Mouse (Mus musculus) layer of hippocampus, postnatal 14 days (tissue): ENCODE measurements around the gene Wdr89. TPM values are rescaled to one million over a fixed set of nuclear protein-coding genes. Genes with fewer than 3 reads are reported as not detected.

Experiments
- DNase-seq, 2 experiments: peaks; one replicate each; pipeline ENCODE4 v3.0.0; 2021 to 2022; ENCODE audit warnings: low spot score in 2 of 2, mixed read lengths in 1 of 2
- total RNA-seq, 2 experiments: library from RNA; stranded (reverse); gene quantifications; 2 replicates each; pipeline ENCODE4 v1.2.3; 2021

The Wdr89 gene
- total RNA-seq, 2 experiments from 2014 or later, result 2.7 to 4.0 TPM

GRCm38 (mm10) chr12:75670611-75671010 is 1.3 kb upstream of the Wdr89 start:
- DNase-seq, result no peak

- DNase-seq, result no peak
Observed at GRCm38 (mm10) chr12:75668916-75669257, 450 bp downstream of the Wdr89 start.

DNA sequence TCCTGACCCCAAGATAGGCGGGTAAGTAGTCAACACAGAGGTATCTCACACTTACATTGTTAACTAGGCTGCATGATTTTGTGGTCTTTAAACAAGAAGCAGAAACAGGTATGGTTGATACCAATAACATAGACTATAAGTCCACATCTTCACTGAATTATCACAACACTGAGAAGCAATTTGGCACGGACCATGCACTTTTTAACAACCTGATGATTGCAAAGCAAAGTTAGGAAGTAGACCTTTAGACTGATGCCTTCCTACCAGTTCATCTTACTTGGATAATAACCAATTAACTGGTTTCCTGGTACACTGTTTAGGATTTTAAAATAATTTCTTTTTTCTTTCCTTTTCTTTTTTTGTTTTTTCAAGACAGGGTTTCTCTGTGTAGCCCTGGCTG is 1.1 kb downstream of the Wdr89 start:
- DNase-seq, result no peak

GRCm38 (mm10) chr12:75666939-75667338 is 2.4 kb downstream of the Wdr89 start:
- DNase-seq, result no peak

GRCm38 (mm10) chr12:75664516-75664810 is 4.9 kb downstream of the Wdr89 start:
- no peak for DNase-seq

DNA sequence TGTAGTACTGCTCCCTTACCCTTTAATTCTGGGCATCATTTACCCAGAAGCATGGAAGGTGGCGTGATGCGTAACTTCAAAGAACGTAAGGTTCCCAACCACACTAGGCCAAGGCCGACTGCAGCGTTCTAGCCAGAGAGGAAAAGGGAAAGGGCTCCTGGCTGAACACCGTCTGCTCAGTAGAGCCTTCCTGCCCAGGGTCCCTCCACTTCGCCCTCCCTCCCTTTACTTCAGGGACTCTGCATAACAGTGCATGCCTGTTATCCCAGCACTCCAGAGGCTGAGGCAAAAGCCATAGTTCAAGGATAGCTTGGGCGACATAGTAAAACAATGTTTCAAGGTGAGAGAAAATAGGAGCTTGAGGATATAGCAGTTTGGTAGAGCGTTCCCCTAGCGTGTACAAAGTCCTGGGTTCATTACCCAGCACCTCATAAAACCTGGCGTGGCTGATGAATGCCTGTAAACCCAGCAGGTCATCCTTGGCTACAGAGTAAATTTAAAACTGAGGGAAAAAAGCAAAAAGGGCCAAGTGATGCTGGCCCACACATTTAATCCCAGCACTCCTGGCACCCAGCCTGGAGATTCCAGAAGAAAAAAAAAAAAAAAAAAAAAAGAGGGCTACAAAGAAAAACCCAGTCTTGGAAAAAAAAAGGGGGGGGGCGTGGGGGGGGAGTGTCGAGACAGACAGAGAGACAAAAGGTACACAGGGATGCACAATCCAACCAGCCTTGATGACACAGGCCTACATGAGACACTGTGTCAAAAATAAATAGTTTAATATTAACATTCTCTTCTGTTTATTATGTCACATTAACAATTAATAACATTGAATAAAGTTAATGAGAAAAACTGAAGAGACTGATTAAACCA is 5.5 kb downstream of the Wdr89 start:
- no peak for DNase-seq

GRCm38 (mm10) chr12:75662376-75662775 is 7.0 kb downstream of the Wdr89 start:
- no peak for DNase-seq

DNA sequence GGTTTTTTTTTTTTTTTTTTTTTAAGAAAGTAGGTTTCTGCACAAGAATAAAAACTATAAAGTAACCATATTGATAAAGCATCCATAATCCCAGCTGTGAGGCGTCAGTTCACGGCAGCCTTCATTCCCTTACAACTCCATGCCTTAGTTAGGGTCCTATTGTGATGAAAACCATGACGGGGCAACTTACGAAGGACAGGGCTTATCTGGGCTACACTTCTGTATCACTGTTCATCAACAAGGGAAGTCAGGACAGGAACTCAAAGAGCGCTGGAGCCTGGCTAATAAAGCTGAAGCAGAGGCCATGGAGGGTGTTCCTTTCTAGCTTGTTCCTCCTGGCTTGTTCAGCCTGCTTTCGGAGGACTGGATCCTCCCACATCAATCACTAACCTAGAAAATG is 10.9 kb downstream of the Wdr89 start:
- DNase-seq, result no peak

DNA sequence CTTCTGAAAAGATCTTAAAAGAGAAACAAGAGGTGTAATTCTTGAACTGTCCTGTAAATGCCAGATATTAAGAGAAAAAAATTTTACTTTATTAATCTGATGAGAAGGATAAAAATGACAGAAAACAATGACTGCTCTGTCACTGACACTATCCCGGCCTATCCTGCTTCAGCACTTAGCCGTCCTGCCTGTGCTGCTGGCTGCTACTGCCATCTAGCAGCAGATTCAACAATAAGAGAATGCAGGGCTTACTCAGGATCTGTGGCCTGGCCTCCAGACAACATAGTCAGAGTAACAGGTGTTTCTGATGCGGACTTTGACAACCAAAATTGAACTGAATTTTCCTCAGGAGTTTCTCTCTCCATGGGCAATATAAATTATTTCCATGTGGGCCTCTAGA is 12.8 kb downstream of the Wdr89 start:
- peak in 1 of 2 experiments; percentile 57 for DNase-seq

DNA sequence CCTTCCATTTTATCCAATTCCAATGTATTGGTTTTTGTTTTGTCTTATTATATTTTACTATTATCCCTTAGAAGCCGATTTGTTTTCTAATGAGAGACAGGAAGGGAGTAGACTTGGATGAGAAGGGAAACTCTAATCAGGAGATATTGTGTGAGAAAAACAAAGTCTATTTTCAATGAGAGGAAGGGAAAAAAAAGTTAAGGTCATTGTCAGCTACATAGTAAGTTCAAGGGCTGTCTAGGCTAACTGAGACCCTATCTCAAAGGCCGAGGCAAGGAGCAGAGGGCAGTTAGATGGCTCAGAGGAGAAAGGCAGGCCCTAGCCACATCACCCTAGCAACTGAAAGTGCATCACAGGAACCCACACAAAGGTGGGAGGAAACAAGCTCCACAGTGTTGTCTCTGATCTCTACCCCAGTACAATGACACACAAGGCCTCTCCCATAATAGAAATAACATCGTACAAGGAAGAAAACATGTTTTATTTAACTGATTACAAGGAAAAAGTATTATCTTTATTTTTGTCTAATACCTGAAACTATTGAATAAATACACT is 15.0 kb downstream of the Wdr89 start:
- DNase-seq, result no peak

DNA sequence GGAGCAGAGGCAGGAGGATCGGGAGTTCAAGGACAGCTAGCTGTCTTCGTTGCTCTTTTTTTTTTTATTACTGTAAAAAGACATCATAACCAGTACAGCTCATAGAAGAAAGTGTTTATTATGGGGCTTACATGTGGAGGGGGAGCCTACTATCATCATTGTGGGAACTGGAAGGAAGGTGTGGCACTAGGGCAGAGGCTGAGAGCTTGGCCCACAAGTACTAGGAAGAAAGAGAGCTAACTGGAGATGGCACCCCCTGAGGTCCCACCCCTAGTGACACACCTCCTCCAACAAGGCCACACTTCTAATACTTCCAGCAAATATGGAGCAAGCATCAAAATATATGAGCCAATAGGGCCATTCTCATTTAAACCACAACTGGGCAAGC is 19.6 kb downstream of the Wdr89 start:
- DNase-seq, result no peak

DNA sequence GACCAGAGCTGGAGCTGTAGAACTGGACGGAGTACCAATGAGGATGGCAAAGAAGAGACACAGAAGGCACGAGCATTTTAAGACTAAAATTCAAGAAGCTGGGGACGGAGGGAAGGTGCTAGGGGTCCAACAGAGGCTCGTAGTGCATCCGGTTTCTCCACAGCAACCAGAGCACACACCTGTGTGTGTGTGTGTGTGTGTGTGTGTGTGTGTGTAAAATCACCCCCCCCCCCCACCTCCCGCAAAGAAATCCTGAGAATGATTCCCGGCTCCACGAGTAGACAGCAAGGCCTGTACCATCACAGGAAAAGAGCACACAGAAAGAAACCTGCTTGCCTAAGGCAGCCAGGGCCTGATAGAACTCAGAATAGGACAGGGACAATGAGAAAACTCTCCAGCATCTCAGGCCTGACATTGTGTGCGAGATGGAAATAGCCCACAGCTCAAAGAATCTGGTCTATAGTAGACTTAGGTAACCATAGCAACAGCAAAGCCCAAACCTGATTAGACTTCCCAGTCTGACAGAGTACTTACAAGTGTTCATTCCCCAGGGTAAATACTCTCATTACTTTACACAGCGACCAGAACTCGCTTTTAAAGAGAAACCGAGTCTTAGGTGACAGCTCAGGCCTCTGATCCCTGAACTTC is 20.2 kb downstream of the Wdr89 start:
- peak in 1 of 2 experiments; percentile 20 for DNase-seq

DNA sequence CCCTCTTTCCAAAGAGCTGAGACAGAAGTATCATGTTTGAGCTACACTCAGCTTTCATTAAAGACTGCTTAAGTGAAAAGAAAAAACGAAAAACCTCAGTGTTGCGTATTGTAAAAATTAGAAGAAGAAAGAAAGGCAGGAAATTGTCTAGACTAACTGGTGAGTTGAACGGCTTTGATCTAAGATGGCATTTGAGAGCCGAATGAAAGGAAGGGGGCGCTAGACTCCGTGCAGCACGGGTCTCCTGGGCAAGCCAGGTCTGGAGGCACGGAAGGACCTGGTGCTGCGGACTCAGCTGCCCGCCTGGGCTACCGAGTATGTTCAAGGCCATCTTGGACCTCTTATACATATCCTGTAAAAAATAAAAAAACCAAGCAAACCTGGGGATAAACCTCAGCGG is 21.1 kb downstream of the Wdr89 start:
- DNase-seq, result no peak

DNA sequence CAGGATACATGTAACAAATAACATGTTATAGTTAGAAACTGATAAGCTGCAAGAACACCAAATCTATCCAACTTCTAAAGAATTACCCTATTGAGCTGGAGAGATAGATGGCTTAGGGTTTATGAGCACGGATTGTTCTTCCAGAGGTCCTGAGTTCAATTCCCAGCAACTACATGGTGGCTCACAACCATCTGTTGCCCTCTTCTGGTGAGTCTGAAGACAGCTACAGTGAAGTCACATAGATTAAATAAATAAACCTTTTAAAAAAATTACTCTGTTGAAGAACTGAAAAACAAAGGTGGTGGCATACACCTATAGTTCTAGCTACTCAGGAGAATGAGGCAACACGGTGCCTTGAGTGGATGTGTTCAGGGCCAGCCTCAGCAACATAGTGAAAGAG is 21.7 kb downstream of the Wdr89 start:
- no peak for DNase-seq

DNA sequence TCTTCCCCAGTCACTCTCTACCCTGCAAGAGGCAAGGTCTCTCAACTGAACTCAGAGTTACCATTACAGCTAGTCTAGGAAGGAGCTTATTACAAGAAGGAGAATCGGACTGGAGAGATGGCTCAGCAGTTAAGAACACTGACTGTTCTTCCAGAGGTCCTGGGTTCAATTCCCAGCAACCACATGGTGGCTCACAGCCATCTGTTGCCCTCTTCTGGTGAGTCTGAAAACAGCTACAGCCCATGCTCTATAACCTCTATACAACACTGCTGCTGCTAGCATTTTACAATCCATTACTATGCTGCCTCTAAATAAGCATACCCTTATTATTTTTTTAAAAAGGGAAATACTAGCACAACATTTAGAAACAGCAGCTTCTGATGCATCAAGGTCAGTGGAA is 23.6 kb downstream of the Wdr89 start:
- DNase-seq, result no peak

DNA sequence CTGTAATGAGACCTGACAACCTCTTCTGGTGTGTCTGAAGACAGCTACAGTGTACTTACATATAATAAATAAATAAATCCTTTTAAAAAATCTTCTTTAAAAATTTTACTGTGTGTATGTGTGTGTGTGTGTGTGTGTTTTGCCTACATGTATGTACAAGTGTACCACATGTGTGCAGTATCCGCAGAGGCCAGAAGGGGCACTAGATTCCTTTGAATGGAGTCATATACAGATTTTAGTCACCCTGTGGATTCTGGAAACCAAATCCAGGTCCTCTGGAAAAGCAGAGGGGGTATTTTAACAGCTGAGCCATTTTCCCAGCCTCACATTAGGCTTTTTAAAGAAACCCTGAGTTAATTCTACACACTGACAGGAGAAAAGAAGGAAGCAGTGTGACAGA is 27.6 kb downstream of the Wdr89 start:
- no peak for DNase-seq

GRCm38 (mm10) chr12:75638345-75638744 is 31.0 kb downstream of the Wdr89 start:
- DNase-seq, result no peak

DNA sequence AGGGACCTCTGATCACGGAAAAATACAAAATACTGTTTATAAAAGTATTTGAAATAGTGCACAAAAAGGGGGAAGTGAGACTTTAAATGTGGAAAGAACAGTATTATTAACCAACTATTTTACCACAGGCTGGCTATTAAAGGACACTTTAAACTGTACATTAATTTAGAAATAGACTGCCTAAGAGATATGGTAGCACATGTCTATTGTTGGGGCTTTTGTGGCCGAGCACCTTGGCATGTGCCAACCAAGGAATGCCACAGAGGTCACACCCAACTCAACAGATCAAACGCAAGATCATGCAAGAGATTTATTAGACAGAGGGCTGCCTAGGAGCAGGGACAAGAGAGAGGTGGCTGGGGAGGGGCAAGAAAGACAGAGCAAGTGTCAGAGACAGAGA is 32.2 kb downstream of the Wdr89 start:
- DNase-seq, result no peak

- DNase-seq, result no peak
Observed at GRCm38 (mm10) chr12:75635771-75636430, 33.4 kb downstream of the Wdr89 start.

GRCm38 (mm10) chr12:75629618-75630017 is 39.7 kb downstream of the Wdr89 start:
- DNase-seq, result no peak

GRCm38 (mm10) chr12:75623292-75623691 is 46.0 kb downstream of the Wdr89 start:
- DNase-seq, result no peak

- no peak for DNase-seq
Observed at GRCm38 (mm10) chr12:75622835-75623234, 46.5 kb downstream of the Wdr89 start.
